Mouse (Mus musculus): ENCODE data around the gene Bcl11a.

The Bcl11a gene

GRCm38 (mm10) chr11:24146034-24146433, 68.2 kb downstream of the Bcl11a start:
- in situ Hi-C loops (cut with MboI; ENCODE audit: unreplicated experiment in 2 of 2) = no loop called here

GRCm38 (mm10) chr11:24146437-24146836, 68.6 kb downstream of the Bcl11a start:
- in situ Hi-C loops (cut with MboI; ENCODE audit: unreplicated experiment in 2 of 2) = no loop called here

DNA sequence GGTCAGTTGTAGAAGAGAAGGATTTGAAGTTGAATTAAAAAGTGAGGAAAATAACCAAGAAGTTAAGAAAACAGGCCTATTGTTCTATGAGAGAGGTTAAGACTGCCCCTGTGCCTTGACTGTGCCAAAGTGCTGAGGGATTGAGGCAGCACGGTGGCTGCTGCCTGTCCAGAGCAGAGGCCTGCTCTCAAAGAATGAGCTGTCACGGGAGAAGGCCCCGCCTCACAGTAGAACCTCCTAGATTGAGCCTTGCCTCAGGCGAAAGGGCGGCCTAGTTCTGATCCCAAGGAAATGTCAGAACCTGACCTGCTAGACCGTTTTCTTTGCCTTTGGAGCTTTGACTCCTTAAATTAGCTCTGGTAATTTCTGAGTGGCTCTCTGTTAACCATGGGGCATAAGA, 69.8 kb downstream of the Bcl11a start:
- in situ Hi-C loops (cut with MboI; ENCODE audit: unreplicated experiment in 2 of 2) = no loop called here

DNA sequence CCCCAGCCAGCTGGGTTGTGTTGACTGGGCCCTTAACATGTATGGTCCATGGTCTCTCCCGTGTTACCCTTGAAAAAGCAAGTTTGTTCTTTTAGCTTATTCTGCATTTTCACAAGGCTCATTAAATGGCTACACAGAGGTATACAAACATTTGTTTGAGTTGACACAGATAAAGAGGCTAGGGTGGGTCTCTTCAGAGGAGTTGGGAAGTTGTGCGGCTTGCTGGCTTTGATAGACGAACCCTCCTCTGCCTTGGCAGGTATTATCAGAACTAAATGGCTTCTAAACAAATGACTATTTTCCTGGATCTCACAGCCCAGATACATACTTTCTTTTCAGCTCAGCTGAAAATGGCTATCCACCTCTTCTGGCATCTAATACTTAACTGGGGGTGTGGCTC, 70.7 kb downstream of the Bcl11a start:
- in situ Hi-C loops (cut with MboI; ENCODE audit: unreplicated experiment in 2 of 2) = no loop called here

GRCm38 (mm10) chr11:24149462-24150220, 71.8 kb downstream of the Bcl11a start:
- in situ Hi-C loops (cut with MboI; ENCODE audit: unreplicated experiment in 2 of 2) = no loop called here

DNA sequence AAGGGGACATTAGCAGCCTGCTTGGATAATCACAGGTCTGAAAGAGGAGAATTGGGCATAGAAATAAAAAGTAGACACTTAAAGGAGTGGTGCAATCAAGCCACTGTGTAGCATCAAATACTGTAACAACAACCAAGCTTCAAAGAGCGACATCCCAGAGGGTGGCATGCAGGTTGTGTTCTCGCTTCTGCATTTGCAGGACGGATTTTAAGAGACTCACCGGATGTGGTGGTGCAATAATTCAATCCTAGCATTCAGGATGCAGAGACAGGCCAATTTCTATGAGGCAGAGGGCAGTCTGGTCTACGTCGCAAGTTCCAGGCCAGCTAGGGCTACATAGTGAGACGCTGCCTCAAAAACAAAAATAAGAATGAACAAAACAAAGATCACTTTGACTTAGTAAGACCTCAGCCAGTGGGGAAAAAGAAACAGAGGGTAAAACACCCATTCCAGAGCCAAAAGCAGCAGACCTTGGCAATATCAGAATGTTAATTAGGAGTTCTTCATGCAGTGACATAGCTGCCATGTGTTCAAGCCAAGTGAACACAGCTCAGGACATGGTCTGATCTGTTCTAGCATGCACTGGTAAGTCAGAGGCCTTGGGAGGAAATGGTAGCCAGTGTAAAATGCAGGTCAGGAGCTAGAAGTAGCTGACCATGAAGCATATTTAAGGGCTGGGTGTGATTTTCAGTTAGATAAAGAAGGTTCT, 74.4 kb downstream of the Bcl11a start:
- in situ Hi-C loops (cut with MboI; ENCODE audit: unreplicated experiment in 2 of 2) = no loop called here

DNA sequence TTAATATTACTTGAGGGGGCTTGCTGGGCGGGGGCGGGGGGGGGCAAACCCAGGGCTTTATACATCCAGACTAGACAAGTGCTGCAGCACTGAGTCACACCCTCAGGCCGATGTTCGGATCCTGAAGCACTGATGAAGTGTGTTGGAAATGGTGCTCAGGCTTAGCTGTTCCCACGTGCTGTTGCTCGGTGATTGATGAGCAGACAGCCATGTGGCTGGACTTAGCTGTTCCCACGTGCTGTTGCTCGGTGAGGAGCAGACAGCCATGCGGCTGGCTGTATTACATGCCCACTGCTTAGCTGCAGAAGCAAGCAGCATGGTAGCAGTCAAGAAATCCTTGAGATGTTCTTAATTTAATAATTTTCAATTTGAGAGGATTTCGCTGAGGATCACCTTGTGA, 75.2 kb downstream of the Bcl11a start:
- in situ Hi-C loops (cut with MboI; ENCODE audit: unreplicated experiment in 2 of 2) = no loop called here

DNA sequence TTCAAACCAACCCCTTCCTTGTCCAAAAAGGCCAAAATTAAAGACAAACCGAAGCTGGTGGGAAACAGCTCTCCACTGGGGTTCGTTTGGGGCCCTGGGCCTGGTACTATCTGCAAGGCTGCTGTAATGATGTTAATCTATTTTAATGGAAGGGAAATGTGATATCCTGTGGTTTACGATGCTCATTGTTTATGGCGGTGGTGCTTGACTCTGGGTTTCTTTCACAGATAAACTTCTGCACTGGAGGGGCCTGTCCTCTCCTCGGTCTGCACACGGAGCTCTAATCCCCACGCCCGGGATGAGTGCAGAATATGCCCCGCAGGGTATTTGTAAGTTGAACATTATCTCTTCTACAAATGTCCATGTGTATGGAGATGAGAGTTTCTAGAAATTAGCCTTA, 80.2 kb downstream of the Bcl11a start:
- in situ Hi-C loops (cut with MboI; ENCODE audit: unreplicated experiment in 2 of 2) = no loop called here

- in situ Hi-C loops (cut with MboI; ENCODE audit: unreplicated experiment in 2 of 2) = no loop called here
Measured at GRCm38 (mm10) chr11:24159656-24160055, 81.8 kb downstream of the Bcl11a start.

DNA sequence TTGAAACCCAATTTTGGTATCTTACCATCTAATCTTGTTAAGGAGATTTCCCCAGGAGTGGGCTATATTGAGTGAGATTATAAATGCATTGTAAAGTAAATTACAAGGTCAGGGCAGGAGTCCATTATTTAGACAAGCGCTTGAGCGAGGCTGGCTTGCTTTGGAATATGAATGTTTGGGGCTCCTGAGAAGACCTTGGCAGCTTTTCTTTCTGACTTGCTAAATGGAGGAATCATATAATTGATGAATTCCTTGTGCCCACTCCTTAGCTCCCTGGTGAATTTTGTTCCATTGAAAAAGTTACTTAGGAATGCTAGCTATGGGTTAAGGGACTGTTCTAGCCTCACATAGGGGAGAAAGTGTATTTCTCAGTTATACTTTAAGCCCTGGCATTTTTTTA, 83.6 kb downstream of the Bcl11a start:
- in situ Hi-C loops (cut with MboI; ENCODE audit: unreplicated experiment in 2 of 2) = no loop called here

GRCm38 (mm10) chr11:24162056-24162455, 84.2 kb downstream of the Bcl11a start:
- in situ Hi-C loops (cut with MboI; ENCODE audit: unreplicated experiment in 2 of 2) = no loop called here

DNA sequence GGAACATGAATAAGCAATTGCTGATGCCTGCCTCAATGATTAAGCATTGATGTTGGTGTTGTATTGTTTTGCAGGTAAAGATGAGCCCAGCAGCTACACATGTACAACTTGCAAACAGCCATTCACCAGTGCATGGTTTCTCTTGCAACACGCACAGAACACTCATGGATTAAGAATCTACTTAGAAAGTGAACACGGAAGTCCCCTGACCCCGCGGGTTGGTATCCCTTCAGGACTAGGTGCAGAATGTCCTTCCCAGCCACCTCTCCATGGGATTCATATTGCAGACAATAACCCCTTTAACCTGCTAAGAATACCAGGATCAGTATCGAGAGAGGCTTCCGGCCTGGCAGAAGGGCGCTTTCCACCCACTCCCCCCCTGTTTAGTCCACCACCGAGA, 85.2 kb downstream of the Bcl11a start:
- in situ Hi-C loops (cut with MboI; ENCODE audit: unreplicated experiment in 2 of 2) = no loop called here

DNA sequence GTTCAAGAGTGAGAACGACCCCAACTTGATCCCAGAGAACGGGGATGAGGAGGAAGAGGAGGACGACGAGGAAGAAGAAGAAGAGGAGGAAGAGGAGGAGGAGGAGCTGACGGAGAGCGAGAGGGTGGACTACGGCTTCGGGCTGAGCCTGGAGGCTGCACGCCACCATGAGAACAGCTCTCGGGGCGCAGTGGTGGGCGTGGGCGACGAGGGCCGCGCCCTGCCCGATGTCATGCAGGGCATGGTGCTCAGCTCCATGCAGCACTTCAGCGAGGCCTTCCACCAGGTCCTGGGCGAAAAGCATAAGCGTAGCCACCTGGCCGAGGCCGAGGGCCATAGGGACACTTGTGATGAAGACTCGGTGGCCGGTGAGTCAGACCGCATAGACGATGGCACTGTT, 86.2 kb downstream of the Bcl11a start:
- in situ Hi-C loops (cut with MboI; ENCODE audit: unreplicated experiment in 2 of 2) = no loop called here

DNA sequence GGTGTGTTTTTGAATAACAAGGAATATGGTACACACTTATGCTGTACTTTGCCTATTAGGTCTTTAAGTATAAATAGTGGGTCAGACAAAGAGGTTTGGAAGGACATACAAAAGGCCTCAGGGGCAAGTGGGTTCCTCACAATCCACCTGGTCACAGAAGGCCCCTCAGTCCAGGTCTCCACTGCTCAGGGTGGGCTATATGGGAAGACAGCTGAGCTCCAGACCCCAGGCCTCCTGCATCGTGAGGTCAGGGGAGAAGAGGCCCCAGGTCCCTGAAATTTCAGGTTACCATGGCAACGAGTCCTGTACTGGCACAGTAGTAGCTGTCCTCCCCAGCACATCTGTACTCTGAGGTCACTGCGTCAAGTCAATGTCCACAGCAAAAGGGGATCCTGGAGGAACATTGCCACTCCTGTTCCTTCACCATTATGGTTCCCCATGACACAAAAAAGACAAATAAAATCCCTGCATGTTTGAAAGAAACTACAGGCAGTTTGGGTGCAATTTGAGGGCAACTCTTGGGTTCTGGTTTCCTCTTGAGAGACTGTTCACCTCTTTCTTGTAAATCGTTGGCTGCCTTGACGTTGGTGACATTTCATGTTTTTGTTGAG, 93.9 kb downstream of the Bcl11a start:
- in situ Hi-C loops (cut with MboI; ENCODE audit: unreplicated experiment in 2 of 2) = no loop called here

GRCm38 (mm10) chr11:24172585-24172984, 94.7 kb downstream of the Bcl11a start:
- in situ Hi-C loops (cut with MboI; ENCODE audit: unreplicated experiment in 2 of 2) = no loop called here

DNA sequence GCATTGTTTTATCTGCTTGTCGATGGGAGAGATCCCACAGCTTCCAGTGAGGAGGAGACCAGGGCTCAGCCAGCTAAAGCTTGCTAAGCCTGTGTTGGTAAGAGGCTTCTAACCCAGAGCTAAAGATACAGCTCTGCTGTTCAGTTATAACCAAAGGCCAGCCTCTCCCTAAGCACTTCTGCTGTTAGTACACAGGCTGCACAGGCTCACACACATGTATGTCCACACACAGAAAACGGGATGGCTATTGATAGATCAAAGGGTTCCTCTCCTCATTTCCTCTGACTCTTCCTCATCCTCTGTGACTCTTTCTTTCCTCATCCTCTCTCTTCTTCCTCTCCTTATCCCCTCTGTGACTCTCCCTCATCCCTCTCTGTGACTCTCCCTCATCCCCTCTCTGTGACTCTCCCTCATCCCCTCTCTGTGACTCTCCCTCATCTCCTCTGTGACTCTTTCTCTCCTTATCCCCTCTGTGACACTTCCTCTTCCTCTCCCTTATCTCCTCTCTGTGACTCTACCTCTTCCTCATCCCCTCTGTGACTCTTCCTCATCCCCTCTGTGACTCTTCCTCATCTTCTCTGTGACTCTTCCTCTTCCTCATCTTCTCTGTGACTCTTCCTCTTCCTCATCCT, 96.4 kb downstream of the Bcl11a start:
- in situ Hi-C loops (cut with MboI; ENCODE audit: unreplicated experiment in 2 of 2) = no loop called here

DNA sequence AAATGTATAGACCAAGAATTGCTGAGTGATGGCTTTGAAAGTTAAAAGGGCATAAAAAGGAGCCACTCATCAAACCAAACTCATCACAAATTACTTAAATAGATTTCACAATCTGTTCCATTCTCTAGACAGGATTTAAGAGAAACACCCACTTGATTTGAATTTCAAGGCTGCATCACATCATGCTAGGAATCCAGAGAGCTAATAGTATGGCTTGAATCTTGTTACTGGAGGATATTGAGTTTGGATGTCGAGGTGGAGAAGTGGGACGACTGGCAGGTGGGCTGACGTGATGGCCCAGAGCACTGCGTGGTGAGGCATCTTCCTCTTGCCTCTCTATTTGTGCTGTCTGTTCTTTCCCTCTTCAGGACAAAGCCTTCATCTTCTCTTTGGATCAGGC, 99.6 kb downstream of the Bcl11a start:
- in situ Hi-C loops (cut with MboI; ENCODE audit: unreplicated experiment in 2 of 2) = no loop called here

- in situ Hi-C loops (cut with MboI; ENCODE audit: unreplicated experiment in 2 of 2) = no loop called here
Measured at GRCm38 (mm10) chr11:24178823-24179476, 101.1 kb downstream of the Bcl11a start.

GRCm38 (mm10) chr11:24180040-24180439, 102.2 kb downstream of the Bcl11a start:
- in situ Hi-C loops (cut with MboI; ENCODE audit: unreplicated experiment in 2 of 2) = loop anchor here in 1 of 2 experiments (10.0 kb wide), 1 partner anchor 95 kb away; no protein-coding TSS in a partner anchor

GRCm38 (mm10) chr11:24183501-24183900, 105.6 kb downstream of the Bcl11a start:
- in situ Hi-C loops (cut with MboI; ENCODE audit: unreplicated experiment in 2 of 2) = loop anchor here in 1 of 2 experiments (10.0 kb wide), 1 partner anchor 99 kb away; no protein-coding TSS in a partner anchor

DNA sequence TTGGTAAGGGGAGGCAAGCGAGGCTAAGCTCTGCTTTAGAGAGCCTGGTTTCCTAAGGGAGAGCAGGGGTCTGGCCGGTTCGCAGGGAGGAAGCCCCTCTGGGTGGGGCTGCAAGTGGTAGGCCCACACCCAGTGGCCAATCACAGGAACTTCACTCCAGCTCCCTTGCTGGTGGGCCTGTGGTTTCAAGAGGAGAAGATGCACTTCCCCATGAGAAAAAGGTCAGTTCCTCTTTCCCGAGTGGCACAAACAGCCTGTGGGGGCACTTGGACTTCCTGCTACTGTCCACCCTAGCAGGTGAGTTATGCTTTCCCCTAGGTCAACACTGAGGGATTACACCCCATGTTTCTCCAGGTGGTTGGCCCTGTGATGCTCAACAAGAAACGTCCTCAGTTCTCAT, 107.1 kb downstream of the Bcl11a start:
- in situ Hi-C loops (cut with MboI; ENCODE audit: unreplicated experiment in 2 of 2) = loop anchor here in 1 of 2 experiments (10.0 kb wide), 1 partner anchor 100 kb away; no protein-coding TSS in a partner anchor

All from v-Abl transformed pro-B cells (cell line).